Mouse (Mus musculus): Measurements from ENCODE around the gene Hp1bp3.

GRCm38 (mm10) chr4:138184056-138184455 lies 32.0 kb upstream of the Hp1bp3 start:
- TF ChIP-seq CTCF (IDR thresholded peaks at IDR 0.05; ENCODE audit: borderline replicate concordance, insufficient read depth, low read length), result no peak
- TF ChIP-seq POLR2A (IDR thresholded peaks at IDR 0.05; ENCODE audit: low read depth, low read length), result no peak

All from embryonic fibroblast, embryonic 13.5 days (primary cell).